Mouse (Mus musculus) ES-Bruce4 (cell line): ENCODE measurements around the gene Gpr150.

Source experiments
- CTCF ChIP-seq: IDR thresholded peaks from one replicate; pipeline ENCODE4 v1.8.1; 2011; ENCODE audit warnings: low read depth, low read length
- POLR2A ChIP-seq: IDR thresholded peaks from one replicate; pipeline ENCODE4 v1.8.1; 2011; ENCODE audit warnings: low read length; ENCODE audit not compliant: insufficient read depth

- TF ChIP-seq CTCF (no peak), POLR2A (no peak)
Observed at GRCm38 (mm10) chr13:76062126-76062525, 5.3 kb upstream of the Gpr150 start.
